Mouse (Mus musculus): ENCODE measurements around the gene Plppr1. TPM values are rescaled to one million over a fixed set of nuclear protein-coding genes. Genes with fewer than 3 reads are reported as not detected.

Plppr1 gene
- polyA plus RNA-seq, 1 experiment = not detected

GRCm38 (mm10) chr4:49050628-49051027 is 8.4 kb upstream of the Plppr1 start:
- H3K36me3 ChIP-seq (ENCODE audit: control insufficient read depth, insufficient read depth, low read length, poor library complexity, severe bottlenecking) = no peaks in the 10 kb centered on the region
- no peak overlapping the region for H3K9ac ChIP-seq (ENCODE audit: low read depth, poor library complexity, severe bottlenecking)
- H3K27ac ChIP-seq (ENCODE audit: insufficient read depth, low read length) = no peak overlapping the region
- H3K4me3 ChIP-seq (ENCODE audit: low read depth, low read length) = no peak overlapping the region
- H3K4me1 ChIP-seq (ENCODE audit: control insufficient read depth, insufficient read depth, low read length) = no peaks in the 10 kb centered on the region
- TF ChIP-seq POLR2A (IDR thresholded peaks at IDR 0.05; ENCODE audit: insufficient read depth, low read length) = no peak
- no peaks in the 10 kb centered on the region for H3K9me3 ChIP-seq (replicated peaks; ENCODE audit: control insufficient read depth, insufficient read depth, low read length, poor library complexity, severe bottlenecking)
- H3K27me3 ChIP-seq (ENCODE audit: control insufficient read depth, insufficient read depth, low read length, poor library complexity, severe bottlenecking) = no peaks in the 10 kb centered on the region

- no peaks in the 10 kb centered on the region for H3K4me1 ChIP-seq (ENCODE audit: control insufficient read depth, insufficient read depth, low read length)
- no peaks in the 10 kb centered on the region for H3K9me3 ChIP-seq (replicated peaks; ENCODE audit: control insufficient read depth, insufficient read depth, low read length, poor library complexity, severe bottlenecking)
- H3K27me3 ChIP-seq (ENCODE audit: control insufficient read depth, insufficient read depth, low read length, poor library complexity, severe bottlenecking) = no peaks in the 10 kb centered on the region; the same call in 1 of the 2 replicates
- no peaks in the 10 kb centered on the region for H3K36me3 ChIP-seq (ENCODE audit: control insufficient read depth, insufficient read depth, low read length, poor library complexity, severe bottlenecking)
- H3K9ac ChIP-seq (ENCODE audit: low read depth, poor library complexity, severe bottlenecking) = no peak overlapping the region
- no peak overlapping the region for H3K4me3 ChIP-seq (ENCODE audit: low read depth, low read length)
- TF ChIP-seq POLR2A (IDR thresholded peaks at IDR 0.05; ENCODE audit: insufficient read depth, low read length) (no peak), EP300 (IDR thresholded peaks at IDR 0.05; ENCODE audit: insufficient read depth, low read depth, low read length) (no peak), CTCF (IDR thresholded peaks at IDR 0.05; ENCODE audit: low read depth, low read length) (no peak)
- H3K27ac ChIP-seq (ENCODE audit: insufficient read depth, low read length) = no peak overlapping the region
Measured at GRCm38 (mm10) chr4:49057916-49058315, 1.2 kb upstream of the Plppr1 start.

- Histone ChIP-seq H3K9ac (ENCODE audit: low read depth, poor library complexity, severe bottlenecking) (peak overlapping the region; percentile 19), H3K27me3 (ENCODE audit: control insufficient read depth, insufficient read depth, low read length, poor library complexity, severe bottlenecking) (no peaks in the 10 kb centered on the region; the same call in 1 of the 2 replicates), H3K36me3 (ENCODE audit: control insufficient read depth, insufficient read depth, low read length, poor library complexity, severe bottlenecking) (no peaks in the 10 kb centered on the region), H3K4me3 (ENCODE audit: low read depth, low read length) (peak overlapping the region; percentile 68), H3K4me1 (ENCODE audit: control insufficient read depth, insufficient read depth, low read length) (no peaks in the 10 kb centered on the region), H3K9me3 (replicated peaks; ENCODE audit: control insufficient read depth, insufficient read depth, low read length, poor library complexity, severe bottlenecking) (no peaks in the 10 kb centered on the region), H3K27ac (ENCODE audit: insufficient read depth, low read length) (no peak overlapping the region)
- TF ChIP-seq POLR2A (IDR thresholded peaks at IDR 0.05; ENCODE audit: insufficient read depth, low read length) (no peak), EP300 (IDR thresholded peaks at IDR 0.05; ENCODE audit: insufficient read depth, low read depth, low read length) (no peak)
Measured at GRCm38 (mm10) chr4:49058557-49058956, 516 bp upstream of the Plppr1 start.

GRCm38 (mm10) chr4:49059402-49060381 is 619 bp downstream of the Plppr1 start:
- Histone ChIP-seq H3K9ac (ENCODE audit: low read depth, poor library complexity, severe bottlenecking) (peak overlapping the region; percentile 19), H3K4me3 (ENCODE audit: low read depth, low read length) (peak overlapping the region; percentile 68), H3K36me3 (ENCODE audit: control insufficient read depth, insufficient read depth, low read length, poor library complexity, severe bottlenecking) (no peaks in the 10 kb centered on the region), H3K27me3 (ENCODE audit: control insufficient read depth, insufficient read depth, low read length, poor library complexity, severe bottlenecking) (no peaks in the 10 kb centered on the region; the same call in none of the 2 replicates), H3K4me1 (ENCODE audit: control insufficient read depth, insufficient read depth, low read length) (no peaks in the 10 kb centered on the region), H3K9me3 (replicated peaks; ENCODE audit: control insufficient read depth, insufficient read depth, low read length, poor library complexity, severe bottlenecking) (no peaks in the 10 kb centered on the region), H3K27ac (ENCODE audit: insufficient read depth, low read length) (no peak overlapping the region)
- TF ChIP-seq POLR2A (IDR thresholded peaks at IDR 0.05; ENCODE audit: insufficient read depth, low read length) (no peak), CTCF (IDR thresholded peaks at IDR 0.05; ENCODE audit: low read depth, low read length) (no peak), EP300 (IDR thresholded peaks at IDR 0.05; ENCODE audit: insufficient read depth, low read depth, low read length) (no peak)

GRCm38 (mm10) chr4:49069471-49069870 is 10.4 kb downstream of the Plppr1 start:
- no peaks in the 10 kb centered on the region for H3K4me1 ChIP-seq (ENCODE audit: control insufficient read depth, insufficient read depth, low read length)
- no peak for TF ChIP-seq EP300 (IDR thresholded peaks at IDR 0.05; ENCODE audit: insufficient read depth, low read depth, low read length)
- no peak for TF ChIP-seq CTCF (IDR thresholded peaks at IDR 0.05; ENCODE audit: low read depth, low read length)
- TF ChIP-seq POLR2A (IDR thresholded peaks at IDR 0.05; ENCODE audit: insufficient read depth, low read length) = no peak
- no peaks in the 10 kb centered on the region for H3K9me3 ChIP-seq (replicated peaks; ENCODE audit: control insufficient read depth, insufficient read depth, low read length, poor library complexity, severe bottlenecking)
- H3K27ac ChIP-seq (ENCODE audit: insufficient read depth, low read length) = no peak overlapping the region
- H3K4me3 ChIP-seq (ENCODE audit: low read depth, low read length) = no peak overlapping the region
- H3K36me3 ChIP-seq (ENCODE audit: control insufficient read depth, insufficient read depth, low read length, poor library complexity, severe bottlenecking) = no peaks in the 10 kb centered on the region
- H3K27me3 ChIP-seq (ENCODE audit: control insufficient read depth, insufficient read depth, low read length, poor library complexity, severe bottlenecking) = no peaks in the 10 kb centered on the region; the same call in 1 of the 2 replicates
- no peak overlapping the region for H3K9ac ChIP-seq (ENCODE audit: low read depth, poor library complexity, severe bottlenecking)

- H3K27me3 ChIP-seq (ENCODE audit: control insufficient read depth, insufficient read depth, low read length, poor library complexity, severe bottlenecking) = no peaks in the 10 kb centered on the region
- no peak for TF ChIP-seq POLR2A (IDR thresholded peaks at IDR 0.05; ENCODE audit: insufficient read depth, low read length)
- TF ChIP-seq CTCF (IDR thresholded peaks at IDR 0.05; ENCODE audit: low read depth, low read length) = no peak
- no peak for TF ChIP-seq EP300 (IDR thresholded peaks at IDR 0.05; ENCODE audit: insufficient read depth, low read depth, low read length)
- H3K27ac ChIP-seq (ENCODE audit: insufficient read depth, low read length) = no peak overlapping the region
- no peaks in the 10 kb centered on the region for H3K36me3 ChIP-seq (ENCODE audit: control insufficient read depth, insufficient read depth, low read length, poor library complexity, severe bottlenecking)
- H3K4me1 ChIP-seq (ENCODE audit: control insufficient read depth, insufficient read depth, low read length) = no peaks in the 10 kb centered on the region
- H3K4me3 ChIP-seq (ENCODE audit: low read depth, low read length) = no peak overlapping the region
- H3K9me3 ChIP-seq (replicated peaks; ENCODE audit: control insufficient read depth, insufficient read depth, low read length, poor library complexity, severe bottlenecking) = no peaks in the 10 kb centered on the region
- H3K9ac ChIP-seq (ENCODE audit: low read depth, poor library complexity, severe bottlenecking) = no peak overlapping the region
Measured at GRCm38 (mm10) chr4:49072886-49073285, 13.8 kb downstream of the Plppr1 start.
